Mouse (Mus musculus) cortical plate, adult 2 months (tissue): ENCODE data around the gene Osbp2. TPM values are rescaled to one million over a fixed set of nuclear protein-coding genes. Genes with fewer than 3 reads are reported as not detected.
A peak's percentile ranks its signal among the peaks of the same experiment; 100 is the strongest.

Experiments used
- H3K27ac ChIP-seq: fragments of 200-500 bp; 2 replicates; pipeline ENCODE4 v1.5.1; 2012; ENCODE audit warnings: low read length, control low read depth, inconsistent platforms; ENCODE audit not compliant: insufficient read depth
- H3K4me1 ChIP-seq: fragments of 200-500 bp; 2 replicates; pipeline ENCODE4 v1.6.1; 2011; ENCODE audit warnings: low read length; ENCODE audit not compliant: control insufficient read depth, insufficient read depth
- H3K4me3 ChIP-seq: fragments of 200-500 bp; 2 replicates; pipeline ENCODE4 v1.5.1; 2011; ENCODE audit warnings: mild to moderate bottlenecking, low read length, control low read depth; ENCODE audit not compliant: insufficient read depth
- CTCF ChIP-seq: fragments of 200-500 bp; IDR thresholded peaks from 2 replicates; pipeline ENCODE4 v1.5.1; 2011; ENCODE audit warnings: mild to moderate bottlenecking, control low read depth, low read length; ENCODE audit not compliant: insufficient read depth; ENCODE audit errors: extremely low read depth
- POLR2A ChIP-seq: fragments of 200-500 bp; IDR thresholded peaks from 2 replicates; pipeline ENCODE4 v1.6.1; 2011; ENCODE audit warnings: mild to moderate bottlenecking, low read length, control low read depth; ENCODE audit not compliant: insufficient read depth; ENCODE audit errors: extremely low read depth
- polyA plus RNA-seq: library from polyadenylated mRNA; depleted of rRNA; stranded (reverse); fragments of >200 nt; gene quantifications from 2 replicates; pipeline ENCODE4 v1.2.3, GENCODE M21; 2012

Osbp2 gene
- polyA plus RNA-seq, 1 experiment = 129 TPM

DNA sequence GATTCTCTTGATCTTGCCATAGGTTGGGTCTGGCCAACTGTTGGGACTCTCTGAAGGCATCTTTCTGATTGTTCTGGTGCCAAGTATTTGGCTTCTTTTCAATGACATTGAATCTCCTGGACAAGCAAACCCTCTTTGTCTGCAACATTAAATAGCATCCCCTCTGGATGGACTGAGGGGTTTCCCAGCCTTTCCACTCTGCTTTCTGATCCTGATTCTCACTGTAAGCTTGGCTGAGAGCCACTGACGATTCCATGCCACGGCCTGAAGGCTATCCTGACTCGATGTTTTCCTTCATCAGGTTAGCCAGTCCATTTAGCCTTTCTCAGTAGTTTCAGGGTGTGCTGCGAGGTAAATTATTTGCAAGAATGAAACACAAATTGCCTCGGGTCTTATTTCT lies 34.0 kb downstream of the Osbp2 start:
- Histone ChIP-seq H3K27ac (no peak overlapping the region), H3K4me1 (peaks cover 7% of the 10 kb centered on the region), H3K4me3 (no peak overlapping the region)
- TF ChIP-seq POLR2A = no peak

- Histone ChIP-seq H3K4me1 (peaks cover 12% of the 10 kb centered on the region), H3K4me3 (no peak overlapping the region), H3K27ac (no peak overlapping the region)
- TF ChIP-seq POLR2A (no peak), CTCF (no peak)
Measured at GRCm38 (mm10) chr11:3824138-3824537, 39.6 kb downstream of the Osbp2 start.

DNA sequence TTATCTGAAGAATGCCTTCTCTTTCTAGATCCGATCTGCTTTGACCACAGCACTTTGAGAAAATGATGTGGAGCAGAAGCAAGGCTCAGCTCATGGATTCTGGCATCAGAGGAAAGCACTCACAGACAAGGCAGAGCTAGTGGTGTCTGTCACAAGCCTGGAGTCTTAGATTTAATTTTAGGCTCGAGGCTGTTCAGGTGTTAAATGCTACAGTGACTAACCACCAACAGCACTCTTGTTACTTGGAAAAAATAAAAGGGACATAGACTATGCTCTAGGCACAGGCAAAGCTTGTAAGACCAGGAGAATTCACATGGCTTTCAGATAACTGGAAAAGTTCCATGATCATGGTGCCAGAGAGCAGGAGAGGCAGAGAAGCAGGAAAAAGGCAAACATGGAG lies 40.3 kb downstream of the Osbp2 start:
- TF ChIP-seq POLR2A = no peak
- no peak for TF ChIP-seq CTCF
- Histone ChIP-seq H3K4me3 (no peak overlapping the region), H3K4me1 (peaks cover 12% of the 10 kb centered on the region), H3K27ac (no peak overlapping the region)

GRCm38 (mm10) chr11:3817986-3818758 lies 45.5 kb downstream of the Osbp2 start:
- Histone ChIP-seq H3K4me1 (peaks cover 3% of the 10 kb centered on the region), H3K4me3 (no peak overlapping the region), H3K27ac (no peak overlapping the region)
- no peak for TF ChIP-seq POLR2A

DNA sequence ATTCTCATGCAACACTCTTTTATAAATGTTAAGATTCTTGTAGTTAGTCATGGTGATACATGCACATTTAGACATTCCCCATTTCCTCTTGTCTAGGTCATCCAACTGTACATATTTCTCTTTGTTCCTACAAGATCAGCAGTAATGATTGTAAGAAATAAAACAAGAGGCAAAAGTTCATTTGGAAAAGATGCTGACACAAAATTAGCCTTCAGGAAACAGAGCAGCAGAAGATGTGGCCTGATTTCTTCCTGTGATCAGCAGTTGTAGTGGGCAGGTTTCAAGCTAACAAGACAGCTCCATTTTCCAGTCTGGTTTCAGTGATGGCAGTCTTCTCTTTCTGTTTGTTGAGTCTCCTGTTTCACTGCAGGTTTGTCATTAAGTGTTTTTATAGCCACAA lies 47.8 kb downstream of the Osbp2 start:
- Histone ChIP-seq H3K4me3 (no peak overlapping the region), H3K27ac (no peak overlapping the region), H3K4me1 (no peaks in the 10 kb centered on the region)
- TF ChIP-seq CTCF (no peak), POLR2A (no peak)

DNA sequence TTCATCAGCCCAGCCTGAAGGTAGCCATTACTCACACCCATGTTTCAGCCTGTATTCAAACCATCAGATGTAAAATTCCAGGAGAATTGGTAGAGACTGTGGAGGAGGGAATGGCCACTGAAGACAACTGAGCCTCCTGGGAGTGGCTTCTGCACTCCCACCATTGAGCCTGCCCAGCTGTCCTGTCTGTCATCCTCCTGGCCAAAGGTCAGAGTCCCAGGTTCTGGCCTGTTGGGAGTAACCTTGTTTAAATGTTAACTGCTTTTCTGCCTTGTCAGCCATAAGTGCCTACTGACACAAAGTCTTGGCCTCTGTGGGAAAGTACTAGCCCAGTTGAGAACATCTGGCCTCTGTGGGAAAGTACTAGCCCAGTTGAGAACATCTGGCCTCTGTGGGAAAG lies 50.4 kb downstream of the Osbp2 start:
- Histone ChIP-seq H3K4me1 (no peaks in the 10 kb centered on the region), H3K4me3 (no peak overlapping the region), H3K27ac (no peak overlapping the region)
- TF ChIP-seq CTCF (no peak), POLR2A (no peak)

GRCm38 (mm10) chr11:3808162-3808561 lies 55.5 kb downstream of the Osbp2 start:
- TF ChIP-seq CTCF (peak; percentile 43), POLR2A (no peak)
- Histone ChIP-seq H3K4me3 (no peak overlapping the region), H3K4me1 (no peaks in the 10 kb centered on the region), H3K27ac (no peak overlapping the region)

GRCm38 (mm10) chr11:3805362-3805761 lies 58.3 kb downstream of the Osbp2 start:
- TF ChIP-seq POLR2A (no peak), CTCF (peak; percentile 77)
- Histone ChIP-seq H3K4me3 (no peak overlapping the region), H3K4me1 (no peaks in the 10 kb centered on the region), H3K27ac (no peak overlapping the region)

DNA sequence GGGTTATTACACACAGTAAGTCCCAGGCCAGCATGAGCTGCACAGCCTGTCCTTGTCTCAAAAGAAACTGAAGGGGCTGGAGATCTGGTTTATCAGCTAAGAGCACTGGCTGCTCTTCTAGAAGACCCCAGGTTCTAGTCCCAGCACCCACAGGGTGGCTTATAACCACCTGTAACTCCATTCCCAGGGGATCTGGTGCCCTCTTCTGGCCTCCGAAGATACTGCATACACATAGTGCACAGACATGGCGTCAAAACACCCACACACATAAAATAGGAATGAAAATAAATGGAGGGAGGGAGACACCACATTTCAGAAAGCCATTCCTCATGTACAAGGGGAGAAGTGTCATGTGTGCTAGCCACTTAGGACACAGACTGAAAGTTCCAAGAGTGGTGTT lies 59.1 kb downstream of the Osbp2 start:
- H3K27ac ChIP-seq = no peak overlapping the region
- no peaks in the 10 kb centered on the region for H3K4me1 ChIP-seq
- H3K4me3 ChIP-seq = no peak overlapping the region
- no peak for TF ChIP-seq POLR2A
- 0 out of 2 replicates have a peak, but pooled peaks have one; percentile 10 for TF ChIP-seq CTCF

- H3K27ac ChIP-seq = no peak overlapping the region
- TF ChIP-seq POLR2A = no peak
- TF ChIP-seq CTCF = peak; percentile 32; the same call in 1 of the 2 replicates
- no peak overlapping the region for H3K4me3 ChIP-seq
- H3K4me1 ChIP-seq = peaks cover 3% of the 10 kb centered on the region
Measured at GRCm38 (mm10) chr11:3802057-3802456, 61.6 kb downstream of the Osbp2 start.
